Mouse (Mus musculus): ENCODE measurements around the gene Hoxd9.

GRCm38 (mm10) chr2:74667191-74667841, 30.2 kb upstream of the Hoxd9 start:
- TF ChIP-seq CTCF (IDR thresholded peaks at IDR 0.05; ENCODE audit: low read depth) (no peak), EP300 (IDR thresholded peaks at IDR 0.05; ENCODE audit: low read depth) (no peak)
